Mouse (Mus musculus) megakaryocyte, embryonic 14.5 days (primary cell): ENCODE results near the gene Eps8l3.
"Not testable (repeated sequence)": the region's sequence is repeated elsewhere in the genome, so short reads cannot be mapped to it uniquely, and the experiment has no call there.

Experiments
- FLI1 ChIP-seq: IDR thresholded peaks from 2 replicates; pipeline ENCODE4 v1.6.1; 2012; ENCODE audit warnings: low read length, inconsistent platforms, mixed read lengths
- GATA1 ChIP-seq: IDR thresholded peaks from 3 replicates; pipeline ENCODE4 v1.6.1; 2012; ENCODE audit warnings: mixed read lengths, low read length, inconsistent platforms, borderline replicate concordance

DNA sequence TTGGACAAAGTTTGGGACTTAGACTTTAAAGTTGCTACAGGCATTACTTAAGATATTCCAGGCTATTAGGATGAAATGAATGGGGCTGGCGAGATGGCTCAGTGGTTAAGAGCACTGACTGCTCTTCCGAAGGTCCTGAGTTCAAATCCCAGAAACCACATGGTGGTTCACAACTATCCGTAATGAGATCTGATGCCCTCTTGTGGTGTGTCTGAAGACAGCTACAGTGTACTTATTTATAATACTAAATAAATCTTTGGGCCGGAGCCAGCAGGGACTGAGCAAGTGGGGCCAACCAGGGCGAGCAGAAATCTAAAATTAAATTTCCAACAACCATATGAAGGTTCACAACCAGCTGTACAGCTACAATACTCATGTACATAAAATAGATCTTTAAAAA is 15.5 kb upstream of the Eps8l3 start:
- TF ChIP-seq GATA1, FLI1: not testable (repeated sequence)
